Mouse (Mus musculus): ENCODE data around the gene Padi4. TPM values are rescaled to one million over a fixed set of nuclear protein-coding genes. Genes with fewer than 3 reads are reported as not detected.
A peak's percentile ranks its signal among the peaks of the same experiment; 100 is the strongest.

The Padi4 gene
- total RNA-seq, 2 experiments from 2014 or later, result 54.2 to 63.3 TPM

DNA sequence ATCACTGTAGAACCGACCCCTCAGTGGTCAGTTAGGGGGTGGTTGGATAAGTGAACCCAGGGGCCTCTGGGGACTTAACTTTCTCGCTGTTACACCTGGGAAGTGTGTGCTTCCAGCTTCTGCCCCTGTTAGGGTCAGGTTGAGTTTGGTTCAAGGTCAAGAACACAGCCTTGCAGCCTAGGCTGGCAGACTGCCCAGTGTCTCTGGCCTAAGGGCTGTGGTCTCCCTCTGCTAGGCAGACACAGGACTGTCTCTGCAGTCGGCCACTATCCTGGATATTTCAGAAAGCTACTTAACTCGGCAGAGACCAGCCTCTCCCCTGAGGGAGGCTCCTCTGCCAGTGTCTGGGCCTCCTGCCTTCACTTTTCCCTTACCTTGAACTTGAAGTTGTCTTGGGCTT is 69.9 kb downstream of the Padi4 start:
- no peak for ATAC-seq (ENCODE audit: poor library complexity, severe bottlenecking)

DNA sequence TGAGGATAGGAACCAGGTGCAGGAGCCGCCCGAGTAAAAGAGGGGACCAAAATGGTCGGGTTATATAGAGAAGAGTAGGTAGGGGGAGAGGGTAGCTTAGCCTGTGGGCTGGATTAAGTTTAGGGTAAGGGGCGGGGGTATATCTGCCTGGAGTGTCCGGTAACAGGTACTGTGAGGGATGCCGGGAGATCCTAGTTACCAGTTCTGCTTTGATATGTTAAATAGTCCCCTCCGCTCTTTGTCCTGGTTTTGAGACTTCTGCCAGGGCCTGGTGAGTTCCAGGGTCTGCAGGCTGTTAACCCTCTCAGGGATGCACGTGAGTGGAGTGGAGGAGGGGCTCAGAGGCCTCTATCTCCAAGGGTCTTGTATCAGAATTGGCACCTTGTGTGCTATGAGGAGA is 70.4 kb downstream of the Padi4 start:
- no peak for ATAC-seq (ENCODE audit: poor library complexity, severe bottlenecking)

DNA sequence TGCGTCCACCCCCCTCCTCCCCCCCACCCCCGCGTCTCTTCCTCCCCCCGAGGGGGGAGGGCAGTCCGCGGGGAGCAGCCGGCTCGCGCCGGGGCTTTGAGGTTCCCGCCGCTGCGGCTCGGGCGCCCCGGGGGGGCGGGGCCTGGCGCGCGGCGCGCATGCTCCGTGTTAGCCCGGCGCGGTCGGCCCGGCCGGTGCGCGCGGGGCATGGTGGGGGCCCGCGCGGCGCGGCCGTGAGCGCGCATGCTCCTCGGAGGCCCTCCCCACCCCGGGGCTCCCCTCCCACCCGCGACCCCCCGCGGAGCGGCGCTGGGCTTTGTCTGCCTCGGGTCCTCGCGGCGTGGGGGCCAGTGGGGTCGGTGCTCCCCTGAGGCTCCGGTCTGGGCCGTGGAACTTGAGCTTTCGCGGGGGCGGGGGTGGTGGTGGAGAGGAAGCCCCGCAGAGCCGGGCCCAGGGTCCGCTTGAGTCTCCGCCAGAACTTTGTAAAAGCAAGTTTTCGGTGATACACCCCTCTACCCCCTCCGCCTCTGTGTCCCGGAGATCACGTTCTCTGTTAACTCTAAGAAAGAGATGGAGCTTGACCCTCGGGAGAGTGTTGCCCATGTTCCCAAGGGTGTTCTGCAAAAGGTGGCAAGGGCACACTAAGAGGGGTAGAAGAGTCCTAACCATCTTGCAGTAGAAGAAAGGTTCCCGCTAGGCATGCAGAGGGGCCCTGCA is 71.3 kb downstream of the Padi4 start:
- peak; percentile 29 for ATAC-seq (ENCODE audit: poor library complexity, severe bottlenecking)

DNA sequence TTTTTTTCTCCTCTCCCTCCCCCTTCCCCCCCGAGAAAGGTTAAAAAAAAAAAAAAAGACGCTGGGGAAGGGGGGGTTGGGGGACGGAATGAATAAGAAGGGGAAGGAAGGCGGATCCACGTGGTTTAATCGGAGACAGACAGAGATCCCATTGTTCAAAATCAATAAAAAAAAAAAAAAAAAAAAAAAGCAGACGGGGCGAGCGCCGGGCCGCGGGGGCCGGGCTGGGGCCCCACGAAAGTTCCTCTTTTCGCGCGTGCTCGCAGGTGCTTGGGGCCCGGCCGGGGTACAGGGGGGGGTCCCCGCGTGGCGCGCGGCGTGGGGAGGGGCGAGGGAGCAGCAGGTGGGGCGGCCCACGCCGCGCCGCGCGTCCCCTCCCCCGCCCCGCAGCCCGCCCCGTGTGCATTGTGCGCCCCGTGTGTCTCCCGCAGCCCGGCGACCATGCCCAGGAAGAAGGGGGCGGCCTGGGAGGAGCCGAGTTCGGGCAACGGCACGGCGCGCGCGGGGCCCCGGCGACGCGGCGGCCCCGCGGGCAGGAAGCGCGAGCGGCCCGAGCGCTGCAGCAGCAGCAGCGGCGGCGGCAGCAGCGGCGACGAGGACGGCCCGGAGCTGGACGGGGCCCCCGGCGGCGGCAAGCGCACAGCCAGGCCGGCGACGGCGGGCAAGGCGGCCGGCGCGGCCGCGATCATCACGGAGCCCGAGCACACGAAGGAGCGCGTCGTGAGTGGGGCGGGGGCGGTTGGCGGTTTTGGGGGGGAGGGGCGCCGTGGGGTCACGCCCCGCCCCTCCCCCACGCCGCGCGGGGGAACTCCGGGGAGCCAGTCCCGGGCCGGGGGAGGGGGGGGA is 72.1 kb downstream of the Padi4 start:
- peak; percentile 4; the same call in 1 of the 2 replicates for ATAC-seq (ENCODE audit: poor library complexity, severe bottlenecking)

- peak; percentile 63 for ATAC-seq (ENCODE audit: poor library complexity, severe bottlenecking)
Observed at GRCm38 (mm10) chr4:140701049-140701715, 72.9 kb downstream of the Padi4 start.

DNA sequence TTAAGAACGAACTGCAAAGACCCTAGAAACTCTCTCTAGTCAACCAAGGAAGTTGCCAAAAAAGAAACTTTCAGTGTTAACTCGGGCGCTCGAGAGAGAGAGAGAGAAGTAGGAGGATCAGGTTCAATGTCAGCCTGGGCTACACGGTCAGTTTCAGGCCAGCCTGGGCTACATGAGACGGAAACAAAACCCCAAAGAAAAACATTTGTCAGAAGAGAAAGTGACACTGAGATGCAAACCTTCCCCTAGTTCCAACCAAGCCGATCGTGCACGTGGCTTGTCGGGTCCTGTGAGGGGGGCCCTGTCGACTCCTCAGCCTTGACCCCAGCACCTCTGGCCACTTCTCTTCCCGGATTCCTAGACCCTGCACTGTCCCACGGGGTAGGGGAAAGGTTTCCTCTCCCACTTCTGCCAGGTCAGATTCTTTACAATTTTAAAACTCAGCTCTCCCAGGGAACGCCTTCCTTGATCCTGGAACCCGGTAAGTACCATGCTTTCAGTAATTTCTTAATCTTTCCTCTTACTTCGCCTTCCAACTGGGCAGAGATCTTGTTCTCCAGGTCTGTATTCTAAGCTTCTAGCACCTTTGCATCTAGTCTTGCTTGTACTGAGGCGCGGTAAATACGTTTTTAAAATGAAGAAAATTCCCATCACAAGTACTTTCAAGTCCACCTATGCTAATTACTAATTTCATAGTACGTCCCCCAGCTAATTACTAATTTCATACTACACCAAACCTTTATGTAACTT is 73.6 kb downstream of the Padi4 start, which contains the start of gene Rcc2:
TSS of gene Rcc2 (plus strand) at position 273 of the 750 bp plus-strand sequence.
- no peak for ATAC-seq (ENCODE audit: poor library complexity, severe bottlenecking)

GRCm38 (mm10) chr4:140699441-140700127 is 74.5 kb downstream of the Padi4 start:
- peak; percentile 66 for ATAC-seq (ENCODE audit: poor library complexity, severe bottlenecking)

Other genes with a start within 250 kb of the Padi4 start
- gene Arhgef10l, start 108.2 kb downstream of the Padi4 start, total RNA-seq (2015), result 22.8 and 25.3 TPM in 2 replicates
- 72.2 and 83.3 TPM in 2 replicates for gene Arhgef10l, start 108.2 kb downstream of the Padi4 start, total RNA-seq (2017)
- gene Rcc2, start 73.7 kb downstream of the Padi4 start, total RNA-seq (2015), result 30.3 and 37.4 TPM in 2 replicates
- 50.8 and 57.3 TPM in 2 replicates for gene Rcc2, start 73.7 kb downstream of the Padi4 start, total RNA-seq (2017)
- not detected in 2 replicates for gene Padi6, start 31.6 kb downstream of the Padi4 start, total RNA-seq (2015)
- not detected in 2 replicates for gene Padi6, start 31.6 kb downstream of the Padi4 start, total RNA-seq (2017)
- gene Padi3, start 36.4 kb upstream of the Padi4 start, total RNA-seq (2015), result 0.27 and 0.51 TPM in 2 replicates
- 0.26 TPM in 1 of 2 replicates, not detected in the other for gene Padi3, start 36.4 kb upstream of the Padi4 start, total RNA-seq (2017)
- not detected in 2 replicates for gene Padi1, start 71.5 kb upstream of the Padi4 start, total RNA-seq (2015)
- gene Padi1, start 71.5 kb upstream of the Padi4 start, total RNA-seq (2017), result not detected in 2 replicates
- gene Padi2, start 132.1 kb upstream of the Padi4 start, total RNA-seq (2015), result 53.2 and 54.0 TPM in 2 replicates
- 53.5 and 56.7 TPM in 2 replicates for gene Padi2, start 132.1 kb upstream of the Padi4 start, total RNA-seq (2017)
- gene Sdhb, start 187.0 kb upstream of the Padi4 start, total RNA-seq (2015), result 182 and 183 TPM in 2 replicates
- 110 and 120 TPM in 2 replicates for gene Sdhb, start 187.0 kb upstream of the Padi4 start, total RNA-seq (2017)
- 25.1 and 29.7 TPM in 2 replicates for gene Atp13a2, start 212.6 kb upstream of the Padi4 start, total RNA-seq (2015)
- gene Atp13a2, start 212.6 kb upstream of the Padi4 start, total RNA-seq (2017), result 37.2 and 43.5 TPM in 2 replicates
- not detected in 2 replicates for gene Mfap2, start 236.2 kb upstream of the Padi4 start, total RNA-seq (2015)
- gene Mfap2, start 236.2 kb upstream of the Padi4 start, total RNA-seq (2017), result not detected in 2 replicates